Mouse (Mus musculus) embryonic fibroblast, embryonic 13.5 days (primary cell): ENCODE measurements around the gene Hspb11. TPM values are rescaled to one million over a fixed set of nuclear protein-coding genes. Genes with fewer than 3 reads are reported as not detected.

ENCODE experiments used
- H3K27ac ChIP-seq: 2 replicates; pipeline ENCODE4 v1.5.1; 2012; ENCODE audit warnings: low read length, control low read depth, inconsistent platforms; ENCODE audit not compliant: insufficient read depth
- H3K4me1 ChIP-seq: 2 replicates; pipeline ENCODE4 v1.6.1; 2011; ENCODE audit warnings: low read length; ENCODE audit not compliant: control insufficient read depth, insufficient read depth
- H3K4me3 ChIP-seq: 2 replicates; pipeline ENCODE4 v1.5.1; 2011; ENCODE audit warnings: mild to moderate bottlenecking, control low read depth, low read length; ENCODE audit not compliant: insufficient read depth
- CTCF ChIP-seq: IDR thresholded peaks from 2 replicates; pipeline ENCODE4 v1.5.1; 2011; ENCODE audit warnings: mild to moderate bottlenecking, control low read depth, low read length, moderate library complexity, borderline replicate concordance; ENCODE audit not compliant: insufficient read depth
- POLR2A ChIP-seq: IDR thresholded peaks from 2 replicates; pipeline ENCODE4 v1.6.1; 2011; ENCODE audit warnings: low read depth, mild to moderate bottlenecking, control low read depth, low read length, moderate library complexity
- polyA plus RNA-seq: library from polyadenylated mRNA; stranded (reverse); fragments of >200 nt; gene quantifications from 2 replicates; pipeline ENCODE4 v1.2.4, GENCODE M21; 2011; ENCODE audit warnings: low read depth; ENCODE audit not compliant: missing spikeins, insufficient read length

Gene Hspb11
- 62.5 and 65.2 TPM in 2 replicates for polyA plus RNA-seq

DNA sequence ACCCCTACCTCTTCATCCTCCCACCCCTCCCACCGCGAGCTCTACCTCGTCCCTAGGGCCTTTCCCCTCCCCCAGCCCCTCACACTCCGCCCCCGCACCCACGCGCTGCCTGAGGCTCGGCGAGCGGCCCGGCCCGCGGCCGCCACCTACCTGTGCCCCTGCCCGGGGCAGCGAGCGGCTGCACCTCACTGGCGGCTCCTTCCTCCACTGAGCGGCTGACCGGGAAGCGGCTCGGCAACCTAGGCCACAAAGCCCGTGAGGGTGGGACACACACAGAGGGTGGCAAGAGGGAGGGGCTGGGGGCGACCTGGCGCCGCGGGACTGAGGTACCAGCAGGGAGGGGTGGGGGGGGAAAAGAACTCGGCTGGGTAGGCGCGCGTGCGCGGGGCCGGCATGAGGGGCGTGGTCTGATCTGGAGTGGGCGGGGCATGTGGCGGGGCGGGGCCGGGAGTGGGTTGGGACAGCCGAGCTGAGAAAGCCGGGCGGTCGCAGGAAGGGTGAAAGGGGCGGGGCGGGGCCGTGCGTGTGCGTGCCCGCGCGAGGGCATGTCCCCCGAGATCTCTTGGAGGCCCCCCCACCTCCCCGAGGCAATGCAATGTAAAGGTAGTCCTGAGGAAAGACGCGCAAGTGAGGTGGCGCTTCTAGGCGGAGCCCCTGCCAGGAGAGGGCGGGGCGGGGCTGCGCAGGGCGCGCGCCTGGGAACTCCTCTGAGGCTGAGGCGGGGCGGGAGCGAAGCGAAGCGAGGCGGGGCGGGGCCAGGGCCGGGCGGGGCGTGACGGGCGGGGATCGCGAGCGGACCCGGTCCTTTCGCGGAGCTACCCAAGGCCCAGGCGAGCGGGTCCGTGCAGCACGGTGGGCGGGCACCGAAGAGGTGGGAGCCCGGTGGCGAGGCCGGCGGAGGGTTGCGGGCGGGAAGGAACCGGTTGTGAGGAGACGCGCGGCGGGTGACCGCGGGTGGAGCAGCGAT is at the start of gene Hspb11, which contains the start of gene Lrrc42:
Gene Hspb11 (plus strand): TSS at position 469 of the 967 bp plus-strand sequence.
Gene Lrrc42 (minus strand): TSS at position 408 of the 967 bp plus-strand sequence.
- TF ChIP-seq CTCF (no peak), POLR2A (peak; percentile 83)

GRCm38 (mm10) chr4:107207016-107207415 is 46.4 kb upstream of the Hspb11 start:
- H3K4me1 ChIP-seq, result no peaks in the 10 kb centered on the region
- no peak overlapping the region for H3K27ac ChIP-seq
- no peak overlapping the region for H3K4me3 ChIP-seq
- no peak for TF ChIP-seq POLR2A

More for the DNA sequence above, at the start of gene Hspb11, which contains the start of gene Lrrc42:
- Histone ChIP-seq H3K4me3 (peak within 1 kb of the TSS; percentile 91), H3K4me1 (peaks cover 10% of the 10 kb centered on the region), H3K27ac (peak within 1 kb of the TSS; percentile 82)

- H3K27ac ChIP-seq, result no peak within 1 kb of the TSS
- no peak within 1 kb of the TSS for H3K4me3 ChIP-seq
- H3K4me1 ChIP-seq, result no peaks in the 10 kb centered on the region
- TF ChIP-seq POLR2A, result no peak
- TF ChIP-seq CTCF, result no peak
Measured at GRCm38 (mm10) chr4:107208880-107209279, 44.5 kb upstream of the Hspb11 start, which contains the start of gene Ldlrad1. TSS of gene Ldlrad1 (plus strand) at chr4:107209180.

DNA sequence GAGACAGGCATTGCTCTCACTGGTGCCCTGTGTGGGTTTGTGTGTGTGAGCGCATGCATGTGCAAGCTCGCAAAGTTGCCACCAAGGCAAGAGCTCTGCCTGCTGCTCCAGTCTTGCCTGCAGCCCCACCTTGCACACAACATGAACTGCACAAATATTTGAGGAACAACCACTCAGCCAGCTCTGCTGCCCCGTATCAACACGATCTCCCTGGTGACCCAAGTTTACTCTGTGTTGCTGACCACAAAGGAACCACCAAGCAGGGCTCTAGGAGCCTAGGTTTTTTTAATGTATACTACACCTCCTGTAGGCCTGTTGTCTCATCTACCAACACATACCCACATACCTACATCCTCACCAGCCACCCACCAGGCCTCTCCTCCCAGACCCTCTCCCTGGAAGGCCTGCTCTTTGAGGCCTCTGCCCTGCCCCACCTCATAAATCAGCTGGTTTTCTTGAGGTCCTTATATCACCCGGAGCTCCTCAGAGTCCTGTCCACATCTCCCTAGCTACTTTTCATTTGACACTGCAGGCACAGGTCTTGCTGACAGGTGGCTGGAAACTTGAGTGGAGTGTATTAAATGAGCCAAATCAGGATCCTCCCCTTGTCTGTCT is 42.8 kb upstream of the Hspb11 start:
- no peaks in the 10 kb centered on the region for H3K4me1 ChIP-seq
- H3K4me3 ChIP-seq, result no peak overlapping the region
- no peak for TF ChIP-seq CTCF
- TF ChIP-seq POLR2A, result no peak
- H3K27ac ChIP-seq, result no peak overlapping the region

DNA sequence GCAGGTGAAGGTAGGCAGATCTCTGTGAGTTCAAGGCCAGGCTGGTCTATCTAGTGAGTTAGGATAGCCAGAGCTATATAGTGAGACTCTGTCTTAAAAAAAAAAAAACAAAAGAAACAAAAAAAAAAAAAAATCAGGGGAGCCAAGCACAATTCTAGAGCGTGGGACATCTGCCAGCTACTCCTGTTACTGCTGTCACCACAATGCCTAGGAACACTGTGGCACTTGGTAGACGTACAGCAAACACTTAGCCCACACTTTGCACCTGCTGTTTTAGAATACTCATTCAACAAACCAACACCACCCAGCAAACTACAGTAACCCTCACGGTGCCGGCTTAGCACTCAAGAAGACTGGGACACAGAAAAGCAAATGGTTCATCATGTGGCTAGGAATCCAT is 41.9 kb upstream of the Hspb11 start:
- no peaks in the 10 kb centered on the region for H3K4me1 ChIP-seq
- no peak for TF ChIP-seq POLR2A
- TF ChIP-seq CTCF, result no peak
- no peak overlapping the region for H3K27ac ChIP-seq
- no peak overlapping the region for H3K4me3 ChIP-seq

GRCm38 (mm10) chr4:107211936-107212335 is 41.5 kb upstream of the Hspb11 start:
- Histone ChIP-seq H3K4me3 (no peak overlapping the region), H3K27ac (no peak overlapping the region), H3K4me1 (no peaks in the 10 kb centered on the region)
- TF ChIP-seq CTCF, result no peak
- TF ChIP-seq POLR2A, result no peak

DNA sequence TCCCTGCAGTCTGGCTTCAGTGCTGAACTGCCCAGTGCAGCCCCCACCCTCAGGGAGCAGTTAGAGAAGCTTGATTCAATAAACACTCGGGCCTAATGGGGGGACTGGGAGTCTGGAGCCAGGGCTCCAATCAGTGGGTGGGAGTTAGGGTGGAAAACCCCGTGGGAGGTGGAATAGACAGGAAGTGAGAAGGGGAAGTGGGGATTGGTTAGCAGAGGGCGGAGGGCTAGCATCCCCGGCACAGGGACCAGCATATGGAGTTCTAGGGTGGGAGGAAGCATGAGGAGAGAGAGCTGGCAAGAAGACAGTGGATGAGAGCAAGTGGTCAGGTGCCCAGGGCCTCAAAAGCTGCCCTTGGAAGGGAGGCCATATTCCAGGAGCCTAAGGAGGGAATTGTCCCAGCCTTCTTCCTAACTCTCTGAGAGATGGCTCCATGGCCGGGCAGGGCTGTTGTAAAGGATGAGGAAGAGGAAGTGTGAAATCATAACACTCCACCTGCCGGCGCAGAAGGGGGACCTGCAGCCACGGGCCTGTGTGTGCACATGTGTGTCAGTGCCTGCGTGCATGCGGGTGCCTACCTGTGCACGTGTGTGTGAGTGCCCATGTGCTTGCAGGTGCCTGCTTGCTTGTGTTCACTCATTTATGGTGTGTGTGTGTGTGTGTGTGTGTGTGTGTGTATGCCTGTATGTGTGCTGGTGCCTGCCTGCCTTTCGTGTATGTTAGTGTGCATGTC is 39.9 kb upstream of the Hspb11 start:
- TF ChIP-seq POLR2A (no peak), CTCF (no peak)
- H3K27ac ChIP-seq, result no peak overlapping the region
- H3K4me1 ChIP-seq, result no peaks in the 10 kb centered on the region
- H3K4me3 ChIP-seq, result no peak overlapping the region

- no peak for TF ChIP-seq POLR2A
- no peak for TF ChIP-seq CTCF
- Histone ChIP-seq H3K27ac (no peak overlapping the region), H3K4me1 (no peaks in the 10 kb centered on the region), H3K4me3 (no peak overlapping the region)
Measured at GRCm38 (mm10) chr4:107217574-107217973, 35.8 kb upstream of the Hspb11 start.

DNA sequence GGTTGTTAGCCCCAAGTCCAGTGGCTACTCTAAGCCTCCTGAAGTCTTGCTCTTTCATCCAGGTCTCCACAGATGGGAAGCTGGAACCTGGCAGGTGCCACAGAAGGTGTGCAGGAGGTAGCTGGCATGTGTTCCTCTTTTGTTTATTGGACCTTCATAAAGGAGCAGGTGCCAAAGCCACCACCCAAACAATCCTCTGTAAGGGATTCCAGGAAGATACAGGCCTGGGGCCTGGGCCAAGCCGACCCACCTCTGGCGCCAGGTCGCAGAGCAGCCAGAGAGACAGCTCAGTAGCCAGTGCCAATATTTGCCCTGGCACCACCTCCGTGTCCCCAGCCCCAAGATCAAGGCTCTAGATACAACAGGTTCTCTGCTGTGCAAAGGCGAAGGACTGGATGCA is 31.9 kb upstream of the Hspb11 start:
- Histone ChIP-seq H3K4me3 (no peak overlapping the region), H3K4me1 (peaks cover 3% of the 10 kb centered on the region; the same call in 1 of the 2 replicates), H3K27ac (no peak overlapping the region)
- no peak for TF ChIP-seq CTCF
- TF ChIP-seq POLR2A, result no peak
